Mouse (Mus musculus): ENCODE measurements around the gene Mthfd2l. TPM values are rescaled to one million over a fixed set of nuclear protein-coding genes. Genes with fewer than 3 reads are reported as not detected.

Gene Mthfd2l
- polyA plus RNA-seq, 1 experiment from 2014 or later: 33.9 TPM

GRCm38 (mm10) chr5:91027840-91028239 is 96.9 kb downstream of the Mthfd2l start:
- TF ChIP-seq CTCF (IDR thresholded peaks at IDR 0.05; ENCODE audit: low read depth): no peak
- Histone ChIP-seq H3K27ac (ENCODE audit: low read depth, low read length) (no peak overlapping the region), H3K9ac (ENCODE audit: low read depth, low read length) (no peak overlapping the region), H3K9me3 (ENCODE audit: control insufficient read depth) (no peaks in the 10 kb centered on the region), H3K36me3 (ENCODE audit: control insufficient read depth, insufficient read depth) (no peaks in the 10 kb centered on the region), H3K27me3 (replicated peaks; ENCODE audit: control insufficient read depth, insufficient read depth, low read length) (no peaks in the 10 kb centered on the region; the same call in 1 of the 2 replicates), H3K4me1 (replicated peaks; ENCODE audit: control insufficient read depth, insufficient read depth, low read length) (no peaks in the 10 kb centered on the region), H3K4me2 (replicated peaks; ENCODE audit: low read depth) (no peak overlapping the region), H3K4me3 (ENCODE audit: low read depth, low read length) (no peak overlapping the region)
- 3% methylated on average over 1 of the region's 1 CpGs for WGBS
- no peak for ATAC-seq

GRCm38 (mm10) chr5:91030629-91031028 is 99.7 kb downstream of the Mthfd2l start:
- 87% methylated on average over 2 of the region's 2 CpGs for WGBS
- ATAC-seq: no peak
- Histone ChIP-seq H3K4me1 (replicated peaks; ENCODE audit: control insufficient read depth, insufficient read depth, low read length) (no peaks in the 10 kb centered on the region), H3K27ac (ENCODE audit: low read depth, low read length) (no peak overlapping the region), H3K4me2 (replicated peaks; ENCODE audit: low read depth) (no peak overlapping the region), H3K9ac (ENCODE audit: low read depth, low read length) (no peak overlapping the region), H3K9me3 (ENCODE audit: control insufficient read depth) (no peaks in the 10 kb centered on the region), H3K27me3 (replicated peaks; ENCODE audit: control insufficient read depth, insufficient read depth, low read length) (no peaks in the 10 kb centered on the region; the same call in 1 of the 2 replicates), H3K4me3 (ENCODE audit: low read depth, low read length) (no peak overlapping the region), H3K36me3 (ENCODE audit: control insufficient read depth, insufficient read depth) (no peaks in the 10 kb centered on the region)
- peak; percentile 65 for TF ChIP-seq CTCF (IDR thresholded peaks at IDR 0.05; ENCODE audit: low read depth)

GRCm38 (mm10) chr5:91035341-91035740 is 104.4 kb downstream of the Mthfd2l start:
- no peak for TF ChIP-seq CTCF (IDR thresholded peaks at IDR 0.05; ENCODE audit: low read depth)
- Histone ChIP-seq H3K4me3 (ENCODE audit: low read depth, low read length) (no peak overlapping the region), H3K9me3 (ENCODE audit: control insufficient read depth) (no peaks in the 10 kb centered on the region), H3K4me1 (replicated peaks; ENCODE audit: control insufficient read depth, insufficient read depth, low read length) (no peaks in the 10 kb centered on the region), H3K9ac (ENCODE audit: low read depth, low read length) (no peak overlapping the region), H3K4me2 (replicated peaks; ENCODE audit: low read depth) (no peak overlapping the region), H3K27ac (ENCODE audit: low read depth, low read length) (no peak overlapping the region), H3K27me3 (replicated peaks; ENCODE audit: control insufficient read depth, insufficient read depth, low read length) (no peaks in the 10 kb centered on the region), H3K36me3 (ENCODE audit: control insufficient read depth, insufficient read depth) (no peaks in the 10 kb centered on the region)
- no peak for ATAC-seq
- 44% methylated on average over 2 of the region's 2 CpGs for WGBS

- whole genome bisulfite sequencing: 76% methylated on average over 4 of the region's 4 CpGs
- Histone ChIP-seq H3K27ac (ENCODE audit: low read depth, low read length) (no peak overlapping the region), H3K4me2 (replicated peaks; ENCODE audit: low read depth) (no peak overlapping the region), H3K4me3 (ENCODE audit: low read depth, low read length) (no peak overlapping the region), H3K9ac (ENCODE audit: low read depth, low read length) (no peak overlapping the region), H3K27me3 (replicated peaks; ENCODE audit: control insufficient read depth, insufficient read depth, low read length) (no peaks in the 10 kb centered on the region), H3K4me1 (replicated peaks; ENCODE audit: control insufficient read depth, insufficient read depth, low read length) (no peaks in the 10 kb centered on the region), H3K36me3 (ENCODE audit: control insufficient read depth, insufficient read depth) (no peaks in the 10 kb centered on the region), H3K9me3 (ENCODE audit: control insufficient read depth) (no peaks in the 10 kb centered on the region)
- ATAC-seq: no peak
- TF ChIP-seq CTCF (IDR thresholded peaks at IDR 0.05; ENCODE audit: low read depth): no peak
These were observed 105.7 kb downstream of the Mthfd2l start for GRCm38 (mm10) chr5:91036628-91037027.

- no peaks in the 10 kb centered on the region for H3K9me3 ChIP-seq (ENCODE audit: control insufficient read depth)
- no peak overlapping the region for H3K4me3 ChIP-seq (ENCODE audit: low read depth, low read length)
- no peak overlapping the region for H3K27ac ChIP-seq (ENCODE audit: low read depth, low read length)
- no peak overlapping the region for H3K9ac ChIP-seq (ENCODE audit: low read depth, low read length)
- no peaks in the 10 kb centered on the region for H3K36me3 ChIP-seq (ENCODE audit: control insufficient read depth, insufficient read depth)
- WGBS: 79% methylated on average over 2 of the region's 2 CpGs
- TF ChIP-seq CTCF (IDR thresholded peaks at IDR 0.05; ENCODE audit: low read depth): no peak
- no peaks in the 10 kb centered on the region for H3K4me1 ChIP-seq (replicated peaks; ENCODE audit: control insufficient read depth, insufficient read depth, low read length)
- ATAC-seq: no peak
- H3K4me2 ChIP-seq (replicated peaks; ENCODE audit: low read depth): no peak overlapping the region
- no peaks in the 10 kb centered on the region for H3K27me3 ChIP-seq (replicated peaks; ENCODE audit: control insufficient read depth, insufficient read depth, low read length)
These were observed 106.8 kb downstream of the Mthfd2l start for GRCm38 (mm10) chr5:91037756-91038155.

GRCm38 (mm10) chr5:91038547-91038946 is 107.6 kb downstream of the Mthfd2l start:
- H3K4me1 ChIP-seq (replicated peaks; ENCODE audit: control insufficient read depth, insufficient read depth, low read length): no peaks in the 10 kb centered on the region
- peak; percentile 99 for ATAC-seq
- H3K9me3 ChIP-seq (ENCODE audit: control insufficient read depth): no peaks in the 10 kb centered on the region
- no peaks in the 10 kb centered on the region for H3K36me3 ChIP-seq (ENCODE audit: control insufficient read depth, insufficient read depth)
- H3K4me2 ChIP-seq (replicated peaks; ENCODE audit: low read depth): no peak overlapping the region
- H3K27me3 ChIP-seq (replicated peaks; ENCODE audit: control insufficient read depth, insufficient read depth, low read length): no peaks in the 10 kb centered on the region
- H3K4me3 ChIP-seq (ENCODE audit: low read depth, low read length): no peak overlapping the region
- no peak overlapping the region for H3K27ac ChIP-seq (ENCODE audit: low read depth, low read length)
- peak; percentile 76 for TF ChIP-seq CTCF (IDR thresholded peaks at IDR 0.05; ENCODE audit: low read depth)
- H3K9ac ChIP-seq (ENCODE audit: low read depth, low read length): no peak overlapping the region
- WGBS: 8% methylated on average over 2 of the region's 2 CpGs

GRCm38 (mm10) chr5:91038963-91039362 is 108.0 kb downstream of the Mthfd2l start:
- Histone ChIP-seq H3K27ac (ENCODE audit: low read depth, low read length) (no peak overlapping the region), H3K27me3 (replicated peaks; ENCODE audit: control insufficient read depth, insufficient read depth, low read length) (no peaks in the 10 kb centered on the region), H3K4me3 (ENCODE audit: low read depth, low read length) (no peak overlapping the region), H3K36me3 (ENCODE audit: control insufficient read depth, insufficient read depth) (no peaks in the 10 kb centered on the region), H3K4me2 (replicated peaks; ENCODE audit: low read depth) (no peak overlapping the region), H3K4me1 (replicated peaks; ENCODE audit: control insufficient read depth, insufficient read depth, low read length) (no peaks in the 10 kb centered on the region), H3K9ac (ENCODE audit: low read depth, low read length) (no peak overlapping the region), H3K9me3 (ENCODE audit: control insufficient read depth) (no peaks in the 10 kb centered on the region)
- no peak for TF ChIP-seq CTCF (IDR thresholded peaks at IDR 0.05; ENCODE audit: low read depth)
- WGBS: 49% methylated on average over 2 of the region's 2 CpGs
- ATAC-seq: no peak
